Mouse (Mus musculus): ENCODE results near the gene Patl2. TPM values are rescaled to one million over a fixed set of nuclear protein-coding genes. Genes with fewer than 3 reads are reported as not detected.
A peak's percentile ranks its signal among the peaks of the same experiment; 100 is the strongest.
"Not testable (repeated sequence)": the region's sequence is repeated elsewhere in the genome, so short reads cannot be mapped to it uniquely, and the experiment has no call there.

Patl2 gene
- total and polyA plus RNA-seq, 3 experiments: 0.09 to 13.7 (median 1.9) TPM

DNA sequence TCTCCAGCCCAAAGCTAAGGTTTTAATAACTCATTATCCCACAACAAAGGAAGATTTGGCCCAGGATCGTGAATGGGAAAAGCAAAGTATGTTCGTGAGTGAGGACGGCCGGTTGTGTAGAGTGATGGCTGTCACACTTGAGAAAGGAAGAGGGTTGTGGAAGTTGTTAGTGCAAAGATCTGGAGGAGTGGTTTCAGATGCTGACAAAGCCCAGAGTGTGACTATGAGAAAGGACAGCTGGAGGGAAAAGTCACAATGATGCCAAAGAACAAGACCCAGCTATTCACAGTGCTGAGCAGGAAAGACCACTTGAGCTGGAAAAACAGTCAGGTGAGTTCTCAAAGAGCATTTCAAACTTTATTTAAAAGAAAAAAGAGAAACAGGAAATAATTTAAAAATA lies 76.3 kb downstream of the Patl2 start:
- Histone ChIP-seq H3K9me3 (replicated peaks) (no peaks in the 10 kb centered on the region), H3K27me3 (ENCODE audit: insufficient read depth, low read length) (no peaks in the 10 kb centered on the region), H3K4me3 (ENCODE audit: low read depth, low read length) (no peak overlapping the region), H3K36me3 (replicated peaks) (peaks cover 77% of the 10 kb centered on the region), H3K4me1 (ENCODE audit: insufficient read depth, low read depth, low read length) (no peaks in the 10 kb centered on the region)
- ATAC-seq (ENCODE audit: extremely low read depth, insufficient number of reproducible peaks, low FRiP score, poor library complexity, severe bottlenecking) (no peak), DNase-seq (ENCODE audit: low spot score) (no peak)
- TF ChIP-seq GATA1 (IDR thresholded peaks at IDR 0.05; ENCODE audit: borderline replicate concordance, low read length): no peak
- no peak for TF ChIP-seq TAL1 (conservative IDR thresholded peaks at IDR 0.05; ENCODE audit: low read depth, low read length)
- no peak for TF ChIP-seq CTCF (IDR thresholded peaks at IDR 0.05; ENCODE audit: low read depth, low read length)
- no peak for TF ChIP-seq GATA2 (IDR thresholded peaks at IDR 0.05; ENCODE audit: borderline replicate concordance, low read depth, low read length)
- TF ChIP-seq POLR2AphosphoS5 (IDR thresholded peaks at IDR 0.05; ENCODE audit: insufficient replicate concordance, low read depth, low read length): no peak

DNA sequence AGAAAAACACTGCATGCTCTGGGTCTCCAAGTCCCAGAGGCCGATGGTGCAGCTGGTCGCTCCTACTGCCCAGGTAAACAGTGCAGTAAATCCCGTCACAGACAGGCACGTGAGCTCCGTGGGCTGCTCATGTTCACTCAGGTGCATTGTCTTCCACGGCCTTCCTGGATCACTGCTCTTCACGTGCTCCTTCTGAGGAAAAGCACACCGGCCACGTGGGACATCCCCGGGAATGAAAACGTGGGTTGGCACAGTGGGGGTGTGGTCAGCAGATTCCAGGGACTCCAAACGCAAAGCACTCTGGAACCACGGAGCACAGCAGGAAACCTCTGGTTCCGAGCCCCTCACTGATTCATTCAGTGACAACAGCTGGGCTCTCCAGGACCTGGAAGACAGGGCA lies 77.9 kb downstream of the Patl2 start:
- Histone ChIP-seq H3K27me3 (ENCODE audit: insufficient read depth, low read length) (no peaks in the 10 kb centered on the region), H3K4me1 (ENCODE audit: insufficient read depth, low read depth, low read length) (no peaks in the 10 kb centered on the region), H3K4me3 (ENCODE audit: low read depth, low read length) (no peak overlapping the region), H3K36me3 (replicated peaks) (peaks cover 75% of the 10 kb centered on the region), H3K9me3 (replicated peaks) (no peaks in the 10 kb centered on the region)
- ATAC-seq (ENCODE audit: extremely low read depth, insufficient number of reproducible peaks, low FRiP score, poor library complexity, severe bottlenecking) (no peak), DNase-seq (ENCODE audit: low spot score) (no peak)
- no peak for TF ChIP-seq CTCF (IDR thresholded peaks at IDR 0.05; ENCODE audit: low read depth, low read length)
- no peak for TF ChIP-seq GATA1 (IDR thresholded peaks at IDR 0.05; ENCODE audit: borderline replicate concordance, low read length)
- TF ChIP-seq POLR2AphosphoS5 (IDR thresholded peaks at IDR 0.05; ENCODE audit: insufficient replicate concordance, low read depth, low read length): no peak
- TF ChIP-seq GATA2 (IDR thresholded peaks at IDR 0.05; ENCODE audit: borderline replicate concordance, low read depth, low read length): no peak
- no peak for TF ChIP-seq TAL1 (conservative IDR thresholded peaks at IDR 0.05; ENCODE audit: low read depth, low read length)

DNA sequence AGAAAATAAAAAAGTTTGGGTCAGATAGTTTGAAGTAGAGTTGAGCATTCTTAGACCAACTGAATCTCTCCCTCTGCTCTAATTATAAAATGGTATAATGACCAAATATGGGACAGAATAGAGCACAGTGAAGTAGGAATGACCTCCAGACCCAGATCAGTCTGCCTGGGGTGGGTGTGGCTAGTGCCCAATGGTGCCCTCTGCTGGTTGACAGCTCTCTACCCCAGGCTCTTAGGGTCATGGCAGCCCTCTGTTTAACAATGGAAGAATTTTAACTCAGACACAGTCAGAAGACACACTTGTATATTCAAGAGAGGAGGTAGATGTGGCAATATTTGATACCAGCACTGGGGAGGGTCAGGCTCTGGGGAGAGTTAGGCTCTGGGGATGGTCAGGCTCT lies 83.9 kb downstream of the Patl2 start:
- no peaks in the 10 kb centered on the region for H3K9me3 ChIP-seq (replicated peaks)
- TF ChIP-seq POLR2AphosphoS5 (IDR thresholded peaks at IDR 0.05; ENCODE audit: insufficient replicate concordance, low read depth, low read length): no peak
- TF ChIP-seq GATA1 (IDR thresholded peaks at IDR 0.05; ENCODE audit: borderline replicate concordance, low read length): no peak
- TF ChIP-seq GATA2 (IDR thresholded peaks at IDR 0.05; ENCODE audit: borderline replicate concordance, low read depth, low read length): no peak
- TF ChIP-seq CTCF (IDR thresholded peaks at IDR 0.05; ENCODE audit: low read depth, low read length): 0 out of 2 replicates have a peak, but pooled peaks have one; percentile 12
- DNase-seq (ENCODE audit: low spot score) (peak; percentile 39), ATAC-seq (ENCODE audit: extremely low read depth, insufficient number of reproducible peaks, low FRiP score, poor library complexity, severe bottlenecking) (no peak)
- no peaks in the 10 kb centered on the region; the same call in 1 of the 2 replicates for H3K4me1 ChIP-seq (ENCODE audit: insufficient read depth, low read depth, low read length)
- H3K27me3 ChIP-seq (ENCODE audit: insufficient read depth, low read length): no peaks in the 10 kb centered on the region
- H3K36me3 ChIP-seq (replicated peaks): peaks cover 83% of the 10 kb centered on the region
- H3K4me3 ChIP-seq (ENCODE audit: low read depth, low read length): no peak overlapping the region

DNA sequence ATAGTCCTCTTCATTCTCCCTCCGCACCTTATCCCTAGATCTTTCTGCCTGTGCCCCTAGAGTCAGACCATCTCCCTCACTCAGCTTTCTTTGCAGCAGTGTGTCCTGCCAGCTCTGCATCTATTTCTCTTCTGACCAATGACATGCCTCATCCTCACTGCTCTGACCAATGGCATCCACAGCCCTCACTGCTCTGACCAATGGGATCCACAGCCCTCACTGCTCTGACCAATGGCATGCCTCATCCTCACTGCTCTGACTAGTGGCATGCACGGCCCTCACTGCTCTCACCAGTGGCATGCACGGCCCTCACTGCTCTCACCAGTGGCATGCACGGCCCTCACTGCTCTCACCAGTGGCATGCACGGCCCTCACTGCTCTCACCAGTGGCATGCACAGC lies 88.3 kb downstream of the Patl2 start:
- not testable (repeated sequence) for H3K4me1 ChIP-seq (ENCODE audit: insufficient read depth, low read depth, low read length); H3K27me3 ChIP-seq (ENCODE audit: insufficient read depth, low read length); DNase-seq (ENCODE audit: low spot score); H3K9me3 ChIP-seq (replicated peaks); H3K4me3 ChIP-seq (ENCODE audit: low read depth, low read length)
- H3K36me3 ChIP-seq (replicated peaks): peaks cover 92% of the 10 kb centered on the region
- peak; percentile 73 for ATAC-seq (ENCODE audit: extremely low read depth, insufficient number of reproducible peaks, low FRiP score, poor library complexity, severe bottlenecking)

DNA sequence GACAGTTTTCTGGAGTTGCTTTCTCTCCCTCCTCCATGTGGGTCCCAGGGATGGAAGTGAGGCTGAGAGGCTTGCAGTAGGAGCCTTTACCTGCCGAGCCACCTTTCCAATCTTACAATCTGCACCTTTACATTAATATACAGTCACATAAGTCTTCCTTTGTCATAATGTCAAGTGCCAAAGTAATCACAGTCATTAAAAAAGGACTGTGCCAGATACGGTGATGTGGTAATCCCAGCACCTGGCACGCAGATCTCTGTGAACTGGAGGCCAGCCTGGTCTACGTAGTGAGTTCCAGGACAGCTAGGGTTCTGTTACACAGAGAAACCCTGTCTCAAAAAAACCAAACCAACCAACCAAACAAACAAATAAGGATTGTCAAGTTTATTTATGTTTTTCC lies 92.1 kb downstream of the Patl2 start:
- ATAC-seq (ENCODE audit: extremely low read depth, insufficient number of reproducible peaks, low FRiP score, poor library complexity, severe bottlenecking) (no peak), DNase-seq (ENCODE audit: low spot score) (no peak)
- Histone ChIP-seq H3K36me3 (replicated peaks) (peaks cover 90% of the 10 kb centered on the region), H3K4me1 (ENCODE audit: insufficient read depth, low read depth, low read length) (no peaks in the 10 kb centered on the region; the same call in 1 of the 2 replicates), H3K27me3 (ENCODE audit: insufficient read depth, low read length) (no peaks in the 10 kb centered on the region), H3K9me3 (replicated peaks) (no peaks in the 10 kb centered on the region), H3K4me3 (ENCODE audit: low read depth, low read length) (no peak overlapping the region)
- TF ChIP-seq GATA1 (IDR thresholded peaks at IDR 0.05; ENCODE audit: borderline replicate concordance, low read length): no peak
- no peak for TF ChIP-seq POLR2AphosphoS5 (IDR thresholded peaks at IDR 0.05; ENCODE audit: insufficient replicate concordance, low read depth, low read length)
- no peak for TF ChIP-seq CTCF (IDR thresholded peaks at IDR 0.05; ENCODE audit: low read depth, low read length)
- TF ChIP-seq GATA2 (IDR thresholded peaks at IDR 0.05; ENCODE audit: borderline replicate concordance, low read depth, low read length): no peak
- TF ChIP-seq TAL1 (conservative IDR thresholded peaks at IDR 0.05; ENCODE audit: low read depth, low read length): no peak

DNA sequence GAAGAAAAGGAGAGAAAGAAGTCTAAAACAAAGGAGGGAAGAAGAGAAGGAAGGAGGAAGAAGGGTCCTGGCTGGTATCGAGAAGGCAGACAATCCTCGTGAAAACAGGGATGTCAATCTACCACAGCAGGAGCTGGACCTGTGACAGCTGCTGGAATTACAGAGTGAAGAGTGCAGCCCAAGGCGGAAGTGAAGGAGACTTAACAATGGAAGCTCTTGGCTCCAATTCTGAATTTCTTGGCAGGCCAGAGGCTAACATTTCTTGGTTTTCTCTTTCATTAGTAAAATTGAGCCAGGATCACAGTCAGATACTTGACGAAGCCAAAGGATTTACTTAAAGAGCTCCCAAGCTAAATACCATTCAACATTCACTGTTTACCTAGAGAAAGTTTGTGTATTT lies 99.5 kb downstream of the Patl2 start:
- TF ChIP-seq GATA2 (IDR thresholded peaks at IDR 0.05; ENCODE audit: borderline replicate concordance, low read depth, low read length) (no peak), CTCF (IDR thresholded peaks at IDR 0.05; ENCODE audit: low read depth, low read length) (no peak), POLR2AphosphoS5 (IDR thresholded peaks at IDR 0.05; ENCODE audit: insufficient replicate concordance, low read depth, low read length) (no peak), GATA1 (IDR thresholded peaks at IDR 0.05; ENCODE audit: borderline replicate concordance, low read length) (no peak), TAL1 (conservative IDR thresholded peaks at IDR 0.05; ENCODE audit: low read depth, low read length) (no peak)
- H3K4me3 ChIP-seq (ENCODE audit: low read depth, low read length): no peak overlapping the region
- no peaks in the 10 kb centered on the region for H3K9me3 ChIP-seq (replicated peaks)

More for the DNA sequence above, 99.5 kb downstream of the Patl2 start:
- ATAC-seq (ENCODE audit: extremely low read depth, insufficient number of reproducible peaks, low FRiP score, poor library complexity, severe bottlenecking) (no peak), DNase-seq (ENCODE audit: low spot score) (no peak)
- peaks cover 92% of the 10 kb centered on the region for H3K36me3 ChIP-seq (replicated peaks)
- H3K27me3 ChIP-seq (ENCODE audit: insufficient read depth, low read length): no peaks in the 10 kb centered on the region
- H3K4me1 ChIP-seq (ENCODE audit: insufficient read depth, low read depth, low read length): no peaks in the 10 kb centered on the region

Data from G1E (cell line).